Mouse (Mus musculus) kidney, adult 9 months (tissue): ENCODE results near the gene Vmn1r14.
A peak's percentile ranks its signal among the peaks of the same experiment; 100 is the strongest.
"Not testable (repeated sequence)": the region's sequence is repeated elsewhere in the genome, so short reads cannot be mapped to it uniquely, and the experiment has no call there.

Source experiments
- DNase-seq: peaks from one replicate; pipeline ENCODE4 v3.0.0; 2022

Vmn1r14 gene

GRCm38 (mm10) chr6:57231386-57231785, at the start of gene Vmn1r14:
TSS of gene Vmn1r14 (plus strand) at chr6:57231686.
- no peak for DNase-seq

- peak; percentile 76 for DNase-seq
Measured at GRCm38 (mm10) chr6:57190016-57190415, 41.5 kb upstream of the Vmn1r14 start.

GRCm38 (mm10) chr6:57202990-57203389, 28.5 kb upstream of the Vmn1r14 start, which contains the start of gene Vmn1r13:
TSS of gene Vmn1r13 (plus strand) at chr6:57203290.
- not testable (repeated sequence) for DNase-seq

- no peak for DNase-seq
Measured at GRCm38 (mm10) chr6:57257652-57258051, 26.2 kb downstream of the Vmn1r14 start, which contains the start of gene Vmn1r15. TSS of gene Vmn1r15 (plus strand) at chr6:57257952.

GRCm38 (mm10) chr6:57260990-57261389, 29.5 kb downstream of the Vmn1r14 start:
- DNase-seq = no peak

- DNase-seq = no peak
Measured at GRCm38 (mm10) chr6:57271881-57272280, 40.4 kb downstream of the Vmn1r14 start.

GRCm38 (mm10) chr6:57272517-57272916, 41.0 kb downstream of the Vmn1r14 start:
- no peak for DNase-seq

GRCm38 (mm10) chr6:57278952-57279351, 47.5 kb downstream of the Vmn1r14 start:
- DNase-seq = no peak
